Mouse (Mus musculus): Measurements from ENCODE around the gene Gm45785.

GRCm38 (mm10) chr7:140864761-140865160, 8.6 kb upstream of the Gm45785 start:
- TF ChIP-seq GATA1 (IDR thresholded peaks at IDR 0.05; ENCODE audit: borderline replicate concordance, low read length) (no peak), FLI1 (IDR thresholded peaks at IDR 0.05; ENCODE audit: low read length) (no peak)
